Mouse (Mus musculus) layer of hippocampus, postnatal 25 days (tissue): ENCODE data around the gene Rps13. TPM values are rescaled to one million over a fixed set of nuclear protein-coding genes. Genes with fewer than 3 reads are reported as not detected.

Experiments
- DNase-seq, 2 experiments: peaks; one replicate each; pipeline ENCODE4 v3.0.0; 2022; ENCODE audit warnings: mixed read lengths in 2 of 2, low spot score in 1 of 2; ENCODE audit errors: extremely low spot score in 1 of 2
- total RNA-seq, 2 experiments: library from RNA; stranded (reverse); gene quantifications; 2 replicates each; pipeline ENCODE4 v1.2.3; 2021

The Rps13 gene
- total RNA-seq, 2 experiments from 2014 or later, result 217 to 259 TPM

DNA sequence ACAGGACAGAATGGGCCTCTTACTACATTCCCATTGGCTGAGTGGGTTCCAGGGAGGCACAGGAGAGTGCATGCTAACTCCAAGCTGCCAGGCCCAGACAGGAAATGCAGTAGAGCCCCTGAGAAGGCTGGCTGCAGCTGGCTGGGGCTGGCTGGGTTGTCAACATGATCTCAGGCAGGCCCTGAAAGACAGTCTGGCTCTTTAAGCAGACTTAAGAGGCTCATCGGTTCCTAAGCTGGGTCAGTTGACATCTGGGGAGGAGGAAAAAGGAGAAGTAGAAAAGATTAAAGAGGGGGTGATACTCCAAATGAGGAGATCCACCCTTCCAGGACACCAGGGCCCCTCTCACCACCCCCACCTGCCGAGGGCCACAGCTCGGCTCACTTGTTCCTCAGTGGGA lies 39.0 kb downstream of the Rps13 start:
- DNase-seq, result no peak

DNA sequence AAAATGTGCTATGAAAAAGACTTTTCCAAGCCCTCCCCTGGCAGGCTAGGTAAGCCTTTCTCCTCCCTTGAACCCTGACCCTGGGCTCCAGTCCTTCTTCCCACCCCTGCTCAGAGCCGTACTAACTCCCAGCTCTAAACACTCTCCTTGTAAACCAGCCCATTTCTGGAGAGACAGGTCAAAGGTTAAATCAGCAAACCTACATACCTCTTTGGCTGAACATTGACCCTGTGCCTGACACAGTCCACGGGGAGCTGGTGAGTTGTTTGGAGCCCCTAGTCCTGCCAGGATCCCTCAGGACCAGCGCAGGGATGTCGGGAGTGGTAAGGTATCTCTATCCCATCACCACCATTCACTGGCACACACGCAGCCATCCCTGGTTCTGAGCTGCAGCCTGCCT lies 41.6 kb downstream of the Rps13 start:
- no peak for DNase-seq

DNA sequence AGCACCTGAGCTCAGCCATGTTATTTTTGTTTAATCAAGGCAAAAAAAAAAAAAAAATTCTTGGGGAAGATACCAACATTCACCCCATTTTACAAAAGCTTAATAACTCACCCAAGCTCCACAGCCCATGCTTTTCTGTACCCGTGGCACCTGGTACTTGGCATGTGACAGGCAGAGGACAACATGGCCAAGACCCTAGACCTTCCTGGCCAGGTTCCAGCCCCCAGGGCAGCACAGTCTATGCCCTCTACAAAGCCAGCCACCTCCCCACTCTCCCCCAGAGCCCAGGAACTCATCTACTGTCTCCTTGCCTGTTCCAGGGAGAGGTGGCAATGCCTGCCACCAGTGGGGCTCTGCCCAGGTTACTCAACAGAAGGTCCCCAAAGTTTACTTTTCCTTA lies 43.4 kb downstream of the Rps13 start:
- no peak for DNase-seq

DNA sequence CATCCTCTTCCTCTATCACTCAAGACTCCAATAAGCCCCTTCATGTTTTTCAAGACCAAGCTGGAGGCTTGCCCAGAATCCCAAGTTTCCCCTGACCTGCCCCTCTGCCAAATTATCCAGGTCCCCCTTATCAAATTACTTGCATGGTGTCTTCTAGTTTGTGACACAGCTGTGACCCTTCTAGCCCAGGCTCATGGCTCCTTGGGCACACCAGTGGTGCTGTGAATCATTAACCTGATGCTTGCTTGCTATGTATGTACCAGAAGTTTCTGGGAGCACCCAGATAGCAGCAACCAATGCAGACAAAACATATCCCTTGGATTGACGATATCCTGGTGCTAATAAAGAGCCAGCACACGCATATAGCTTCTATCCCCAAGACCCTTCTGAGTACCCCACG lies 45.0 kb downstream of the Rps13 start:
- no peak for DNase-seq

DNA sequence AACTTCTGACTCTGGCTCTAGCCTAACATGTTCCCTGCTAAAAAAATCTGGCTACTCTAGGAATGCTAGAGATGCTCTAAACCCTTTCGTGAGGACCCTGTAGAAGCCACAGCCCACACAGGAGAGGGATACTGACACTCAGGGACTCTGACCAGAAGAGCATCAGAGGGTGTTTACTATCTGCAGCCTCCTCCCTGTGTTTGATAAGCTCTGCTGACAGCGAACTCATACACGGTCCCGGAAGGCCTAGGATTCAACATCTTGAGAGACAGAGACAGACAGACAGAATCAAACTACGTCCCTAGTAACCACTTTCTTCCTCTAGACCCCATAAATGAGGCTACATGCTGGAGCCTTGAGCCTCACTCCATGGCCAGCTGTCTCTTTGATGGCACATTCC lies 46.0 kb downstream of the Rps13 start:
- DNase-seq, result no peak

DNA sequence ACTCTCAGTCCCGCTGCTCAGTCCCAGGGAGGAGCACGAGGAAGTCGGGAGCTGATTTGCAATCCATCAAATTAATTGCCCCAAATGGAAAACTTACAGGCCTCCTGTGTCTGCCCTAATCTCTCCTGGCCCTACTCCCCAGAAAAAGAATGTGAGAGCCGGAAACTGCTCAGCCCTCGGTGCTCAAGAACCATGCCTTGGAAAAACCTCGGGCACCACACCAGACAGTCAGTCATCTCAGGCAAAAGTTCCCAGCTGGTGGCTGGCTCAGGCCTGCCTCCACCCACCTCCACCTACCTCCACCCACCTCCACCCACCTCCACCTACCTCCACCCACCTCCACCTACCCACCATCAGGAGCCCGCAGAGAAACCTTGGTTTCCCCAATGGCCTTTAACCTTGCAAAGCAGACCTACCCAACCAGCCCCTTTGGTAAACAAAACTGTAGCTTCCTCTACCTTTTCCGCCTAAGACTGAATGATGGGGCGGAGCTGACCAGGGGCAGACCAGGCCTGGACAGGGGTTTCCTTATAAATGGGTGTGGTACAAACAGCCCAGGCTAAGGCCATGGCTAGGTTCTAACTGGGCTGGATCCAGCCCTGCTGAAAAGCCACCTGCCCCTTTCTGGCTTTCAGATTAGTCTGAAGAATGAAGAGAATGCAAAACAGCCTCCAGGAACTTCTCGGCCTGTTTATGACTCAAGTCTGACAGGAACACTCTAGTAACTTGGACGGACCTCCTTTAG lies 47.2 kb downstream of the Rps13 start:
- DNase-seq, result no peak

DNA sequence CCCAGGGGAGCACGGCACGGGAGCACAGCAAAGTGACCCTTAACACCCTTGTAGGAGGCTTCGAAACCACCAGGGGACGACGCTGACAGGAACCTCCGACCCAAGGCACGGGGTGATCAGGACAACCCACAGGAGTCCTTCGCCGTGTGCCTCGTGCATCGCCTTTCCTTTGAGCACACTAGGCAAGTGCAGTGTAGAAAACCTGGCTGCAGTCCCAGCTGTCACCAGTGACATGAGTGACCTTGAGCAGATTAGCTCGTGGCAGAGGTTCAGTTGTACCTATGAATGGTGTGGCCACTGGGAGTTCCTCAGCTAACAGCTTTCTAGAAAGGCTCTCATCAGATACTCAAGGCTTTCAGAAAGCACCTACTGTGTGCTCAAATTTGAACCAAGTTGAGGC lies 47.8 kb downstream of the Rps13 start:
- DNase-seq, result no peak

DNA sequence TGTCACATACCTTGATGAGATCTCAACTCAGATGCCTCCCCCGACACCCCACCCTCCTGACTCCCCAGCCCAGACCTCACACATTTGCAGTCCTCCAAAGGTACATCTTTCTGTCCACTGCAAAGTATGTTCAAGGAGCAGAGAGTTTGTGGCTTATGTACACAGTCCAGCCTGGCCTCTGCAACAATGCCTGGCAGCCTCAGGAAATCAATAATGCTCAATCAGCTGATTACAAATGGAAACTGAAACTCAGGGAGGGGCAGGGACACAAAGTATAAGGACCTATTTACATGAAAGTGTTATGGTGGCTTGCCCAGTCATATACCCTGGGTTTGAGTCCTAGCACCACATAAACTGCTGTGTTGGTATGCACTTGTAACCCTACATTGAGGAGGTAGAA lies 48.8 kb downstream of the Rps13 start:
- no peak for DNase-seq

DNA sequence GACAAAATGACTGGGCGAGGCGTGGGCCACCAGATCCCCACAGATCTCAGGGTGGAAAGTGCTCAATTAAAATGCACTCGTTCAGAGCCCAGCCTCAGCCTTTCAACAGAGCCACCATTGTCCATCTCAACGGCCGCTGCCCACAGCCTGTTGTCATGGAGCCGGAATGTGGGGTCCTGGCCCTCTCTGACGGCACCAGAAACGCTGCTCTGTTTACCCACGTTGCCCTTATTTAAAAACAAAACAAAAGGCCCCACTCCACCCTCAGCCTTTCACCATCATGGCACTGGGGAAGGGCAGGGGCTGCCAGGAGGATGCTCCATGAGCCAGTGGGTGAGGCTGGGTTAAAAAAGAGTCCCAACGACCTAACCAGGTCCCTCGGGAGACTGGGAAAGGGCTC lies 51.2 kb downstream of the Rps13 start:
- DNase-seq, result no peak

Other genes with a start within 250 kb of the Rps13 start
- gene Gm4353, start 249.6 kb downstream of the Rps13 start, total RNA-seq, result 1 to 10 TPM; 2.3 to 2.4 TPM
- gene Plekha7, start 25.8 kb downstream of the Rps13 start, total RNA-seq, result 10 to 100 TPM; 17.3 to 22.8 TPM
- gene Pik3c2a, start 109.3 kb upstream of the Rps13 start, total RNA-seq, result 10 to 100 TPM; 25.6 to 26.2 TPM
- 10 to 100 TPM; 21.1 to 24.0 TPM for gene Nucb2, start 170.2 kb upstream of the Rps13 start, total RNA-seq